Mouse (Mus musculus) ES-E14 (cell line): ENCODE data around the gene Cd52.

Source experiments
- CHD2 ChIP-seq: IDR thresholded peaks from 2 replicates; pipeline ENCODE4 v1.6.1; 2014; ENCODE audit warnings: mild to moderate bottlenecking, low read depth, low read length, inconsistent platforms
- MAFK ChIP-seq: IDR thresholded peaks from 2 replicates; pipeline ENCODE4 v1.6.1; 2014; ENCODE audit warnings: mild to moderate bottlenecking, low read depth, low read length, inconsistent platforms; ENCODE audit not compliant: insufficient read depth
- ZNF384 ChIP-seq: IDR thresholded peaks from 2 replicates; pipeline ENCODE4 v1.6.1; 2012; ENCODE audit warnings: low read depth, low read length, inconsistent platforms

DNA sequence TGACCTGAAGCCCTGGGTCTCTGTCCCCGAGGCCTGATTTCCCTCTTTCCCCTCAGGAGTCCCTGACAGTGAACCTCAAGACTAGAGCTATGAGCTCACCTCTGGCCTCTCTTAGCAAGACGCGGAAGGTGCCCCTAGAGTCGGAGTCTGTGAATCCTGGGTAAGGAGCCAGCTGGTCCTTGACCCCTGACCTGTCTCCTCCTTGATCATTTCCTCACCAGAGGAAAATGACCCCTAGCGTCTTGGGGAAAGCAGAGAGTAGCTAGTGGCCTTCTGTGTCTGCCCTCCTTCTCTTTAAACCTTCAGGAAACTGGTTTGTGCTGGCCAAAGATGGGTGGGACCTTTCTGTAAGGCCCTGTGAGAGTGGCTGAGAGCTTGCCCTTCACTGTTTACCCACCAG lies 13.3 kb upstream of the Cd52 start:
- TF ChIP-seq ZNF384 (no peak), MAFK (no peak), CHD2 (no peak)
